Mouse (Mus musculus) layer of hippocampus, postnatal 25 days (tissue): ENCODE results near the gene Epha1. TPM values are rescaled to one million over a fixed set of nuclear protein-coding genes. Genes with fewer than 3 reads are reported as not detected.
A peak's percentile ranks its signal among the peaks of the same experiment; 100 is the strongest.

ENCODE experiments used
- DNase-seq, 2 experiments: peaks; one replicate each; pipeline ENCODE4 v3.0.0; 2022; ENCODE audit warnings: mixed read lengths in 2 of 2, low spot score in 1 of 2; ENCODE audit errors: extremely low spot score in 1 of 2
- total RNA-seq, 2 experiments: library from RNA; stranded (reverse); gene quantifications; 2 replicates each; pipeline ENCODE4 v1.2.3; 2021

Epha1 gene
- under 1 TPM; 0.22 to 0.47 TPM for total RNA-seq

DNA sequence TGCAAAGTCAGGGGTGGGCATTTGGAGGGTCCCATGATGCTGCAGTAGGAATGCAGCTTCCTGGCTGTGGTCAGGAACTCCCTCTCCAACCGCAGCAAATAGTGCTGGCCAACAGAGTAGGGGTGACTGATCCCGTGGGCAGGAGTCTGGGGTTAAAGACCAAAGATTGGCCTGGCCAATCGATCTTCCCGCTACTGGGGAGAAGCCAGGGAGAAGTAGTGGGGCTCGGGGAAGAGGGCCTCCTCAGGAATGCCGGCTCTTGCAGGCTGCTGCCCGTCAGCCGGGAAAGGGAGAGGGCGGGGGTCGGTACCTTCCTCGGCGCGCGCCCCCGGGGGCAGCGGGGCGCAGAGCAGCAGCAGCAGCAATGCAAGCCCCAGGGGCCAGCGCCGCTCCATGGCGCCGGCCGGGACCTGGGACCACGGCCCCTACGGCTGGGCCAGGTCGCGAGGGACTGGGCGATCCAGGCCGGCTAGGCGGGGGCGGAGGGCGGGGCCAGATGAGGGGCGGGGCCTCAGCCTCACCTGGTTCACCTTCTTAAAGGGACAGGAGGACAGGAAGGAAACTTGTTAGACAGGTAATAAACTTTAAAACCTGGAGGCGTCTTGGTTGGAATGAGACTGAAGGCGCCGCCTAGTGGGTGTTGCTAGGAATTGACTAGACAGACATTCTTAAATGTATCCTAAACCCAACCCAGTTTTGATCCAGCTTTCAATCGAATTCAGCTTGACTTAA lies at the start of gene Epha1:
TSS of gene Epha1 (minus strand) at position 453 of the 732 bp plus-strand sequence.
- DNase-seq, result peak in 1 of 2 experiments; percentile 74

GRCm38 (mm10) chr6:42421439-42421838 lies 48.4 kb upstream of the Epha1 start:
- no peak for DNase-seq

GRCm38 (mm10) chr6:42419443-42419842 lies 46.4 kb upstream of the Epha1 start:
- no peak for DNase-seq

DNA sequence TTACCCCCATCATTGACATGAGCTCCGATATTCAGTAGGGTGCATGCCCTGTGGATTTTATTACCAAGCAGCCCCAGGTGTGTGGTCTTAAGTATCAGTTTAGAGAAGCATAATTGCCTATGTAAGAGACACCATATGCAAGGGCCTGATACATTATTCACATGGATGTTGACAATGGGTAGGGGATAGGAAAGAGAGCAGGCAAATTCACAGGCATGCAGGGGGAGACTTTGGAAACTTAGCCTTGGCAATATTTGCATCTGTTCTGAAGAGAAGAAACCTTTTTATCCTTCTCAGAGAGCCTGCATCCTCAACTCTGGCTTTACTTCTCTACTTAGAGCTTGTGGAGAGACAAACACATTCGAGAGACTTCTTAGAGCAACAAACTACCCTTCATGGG lies 32.1 kb upstream of the Epha1 start, which contains the start of gene Tas2r135:
TSS of gene Tas2r135 (plus strand) at position 301 of the 400 bp plus-strand sequence.
- DNase-seq, result no peak

GRCm38 (mm10) chr6:42399938-42400337 lies 26.9 kb upstream of the Epha1 start, which contains the start of gene Tas2r143:
Tas2r143 (plus strand) TSS chr6:42400238.
- no peak for DNase-seq

DNA sequence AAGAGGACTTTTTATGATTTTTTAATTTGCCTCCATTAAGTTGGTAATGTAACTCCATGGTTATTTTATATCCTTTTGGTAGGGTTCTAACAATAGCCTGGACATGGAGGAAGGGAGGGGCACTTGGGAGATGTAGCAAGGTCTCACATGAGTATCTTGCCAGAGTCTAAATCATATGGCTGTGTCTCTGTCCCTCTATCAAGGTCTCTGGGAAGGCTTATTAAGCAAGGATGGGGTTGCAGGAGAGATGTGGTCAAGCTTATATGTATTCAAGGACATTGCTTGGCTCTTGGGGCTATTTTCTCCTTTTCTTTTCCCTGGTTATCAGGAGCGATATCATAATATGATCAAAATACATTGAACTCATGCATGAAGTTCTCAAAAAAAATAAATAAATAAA lies 25.9 kb upstream of the Epha1 start:
- no peak for DNase-seq

- no peak for DNase-seq
Observed at GRCm38 (mm10) chr6:42398285-42398684, 25.2 kb upstream of the Epha1 start.

DNA sequence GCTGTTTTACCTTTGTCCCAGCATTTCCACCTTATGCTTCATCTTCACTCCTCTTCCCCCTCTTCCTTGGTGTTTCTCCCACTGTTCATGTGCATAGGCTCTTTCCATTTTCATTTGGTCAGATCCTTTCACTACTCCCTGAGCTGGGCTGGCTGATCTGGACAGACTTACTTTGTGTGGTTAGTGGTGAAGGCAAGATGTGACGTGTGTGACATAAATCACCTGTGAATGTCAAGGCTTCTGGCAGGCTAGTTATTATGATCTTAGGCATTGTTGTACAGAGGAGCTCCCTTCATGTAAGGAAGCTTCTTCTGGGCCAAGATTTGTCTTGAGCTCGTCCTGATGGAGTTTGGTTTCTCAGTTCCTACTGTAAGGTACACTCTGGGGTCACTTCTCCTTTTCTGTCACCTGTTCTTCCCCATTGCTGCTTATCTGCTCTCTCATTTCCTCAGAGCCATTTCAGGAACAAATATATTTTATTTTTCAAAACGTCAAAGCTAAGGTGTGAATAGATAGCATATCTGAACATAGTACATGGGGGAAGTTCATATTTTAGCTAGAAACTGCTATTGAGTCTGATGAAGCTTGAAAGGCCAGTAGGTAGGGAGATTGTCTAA lies 24.1 kb upstream of the Epha1 start:
- no peak for DNase-seq

DNA sequence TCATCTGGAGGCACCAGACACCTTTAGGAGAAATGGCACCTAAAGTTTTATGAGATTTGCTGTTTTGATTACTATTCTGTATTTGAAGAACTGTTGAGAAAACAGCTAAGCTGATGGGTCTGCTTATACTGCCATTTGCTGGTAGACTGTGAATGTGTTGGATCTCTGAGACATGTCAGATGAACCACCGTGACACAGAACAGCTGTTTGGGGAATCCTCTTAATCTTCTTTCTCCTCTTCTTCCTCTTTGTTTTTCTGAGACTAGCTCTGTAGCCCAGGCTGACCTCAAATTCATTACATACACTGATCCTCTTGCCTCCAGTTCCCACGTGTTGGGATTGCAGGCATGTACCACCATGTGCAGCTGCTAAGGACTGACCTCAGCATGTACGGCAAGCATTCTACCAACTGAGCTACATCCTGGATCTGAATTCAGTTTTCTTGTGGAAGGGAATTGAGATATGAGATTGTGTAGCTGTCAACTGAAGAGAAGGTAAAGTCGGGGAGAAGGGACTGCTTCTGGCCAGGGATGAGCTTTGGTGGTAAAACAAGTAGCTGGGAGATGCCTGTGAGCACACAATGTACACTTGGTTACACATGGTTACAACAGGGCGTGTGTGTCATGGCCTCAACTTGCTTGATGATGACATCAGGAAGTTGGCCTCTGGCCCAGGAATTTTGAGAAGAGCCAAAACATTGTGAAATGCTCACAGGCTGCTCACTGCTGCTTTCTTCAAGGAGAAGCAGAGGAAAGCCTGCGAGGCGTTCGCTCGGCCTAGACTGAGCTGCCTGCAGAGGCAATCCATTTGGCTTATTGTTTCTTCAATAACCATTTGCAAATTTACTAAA lies 23.1 kb upstream of the Epha1 start:
- DNase-seq, result peak in 1 of 2 experiments; percentile 18

DNA sequence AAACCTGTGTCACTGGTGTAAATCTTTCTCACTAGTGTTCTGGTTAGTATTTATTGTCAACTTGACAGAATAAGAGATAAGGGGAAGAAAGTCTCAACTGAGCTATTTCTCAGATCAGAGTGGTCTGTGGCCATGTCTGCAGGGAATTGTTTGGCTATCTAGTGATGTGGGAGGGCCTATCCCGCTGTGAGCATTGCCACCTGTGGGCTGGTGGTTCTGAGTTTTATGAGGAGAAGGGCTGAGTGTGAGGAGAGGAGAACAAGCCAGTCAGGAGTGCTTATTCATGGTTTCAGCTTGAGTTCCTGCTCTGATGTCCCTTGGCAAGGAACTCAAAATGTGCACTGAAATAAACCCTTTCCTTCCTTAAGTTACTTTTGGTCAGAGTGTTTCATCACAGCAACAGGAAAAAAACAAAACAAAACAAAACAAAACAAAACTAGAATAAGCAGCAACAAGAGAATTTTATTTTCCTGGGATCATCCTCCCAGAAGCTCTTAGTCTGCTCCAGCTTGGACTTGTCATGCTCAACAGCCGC lies 18.8 kb upstream of the Epha1 start:
- no peak for DNase-seq

GRCm38 (mm10) chr6:42385635-42386034 lies 12.6 kb upstream of the Epha1 start:
- DNase-seq, result no peak

DNA sequence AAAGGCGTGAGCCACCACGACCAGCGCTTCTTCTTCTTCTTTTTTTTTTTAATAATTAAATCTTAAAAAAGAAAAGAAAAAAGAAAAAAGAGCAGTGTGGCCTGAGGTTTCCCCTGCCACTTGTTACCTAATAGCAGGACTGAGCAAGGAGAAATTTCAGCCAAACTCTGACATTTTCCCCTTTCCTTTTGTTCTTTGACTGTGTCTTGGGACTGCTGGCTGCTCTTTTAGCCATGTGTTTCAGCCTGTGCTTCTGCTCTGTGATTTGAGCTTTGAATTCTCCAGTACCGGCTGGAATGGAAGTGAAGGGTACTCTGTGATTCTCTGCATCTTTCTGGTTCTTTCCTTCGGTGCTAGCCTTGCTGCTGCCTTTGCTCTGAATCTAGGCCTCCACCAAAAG lies 10.3 kb upstream of the Epha1 start:
- no peak for DNase-seq

DNA sequence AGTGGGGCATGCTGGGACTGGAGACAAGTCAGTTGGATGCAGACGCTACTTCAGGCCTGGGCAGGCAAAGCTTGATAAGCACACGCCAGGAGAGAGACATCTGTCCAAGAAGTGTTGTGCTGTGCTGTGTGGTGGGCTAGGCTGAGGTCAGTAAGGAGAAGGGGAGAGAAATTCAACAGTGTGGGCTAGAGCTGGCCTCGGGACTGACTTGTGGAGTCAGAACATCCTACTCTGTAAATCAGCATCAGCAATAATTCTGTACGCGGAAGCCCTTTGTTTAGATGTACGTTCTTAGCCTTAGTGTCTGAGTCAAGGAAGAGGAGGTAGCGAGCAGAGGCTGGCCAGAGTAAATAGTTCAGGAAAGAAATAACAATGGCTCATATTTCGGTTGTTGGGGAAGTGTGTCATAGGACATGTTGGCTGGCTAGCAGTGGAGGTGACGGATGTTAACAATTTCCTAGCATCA lies 8.9 kb upstream of the Epha1 start:
- no peak for DNase-seq

- no peak for DNase-seq
Observed at GRCm38 (mm10) chr6:42381221-42381620, 8.2 kb upstream of the Epha1 start.

DNA sequence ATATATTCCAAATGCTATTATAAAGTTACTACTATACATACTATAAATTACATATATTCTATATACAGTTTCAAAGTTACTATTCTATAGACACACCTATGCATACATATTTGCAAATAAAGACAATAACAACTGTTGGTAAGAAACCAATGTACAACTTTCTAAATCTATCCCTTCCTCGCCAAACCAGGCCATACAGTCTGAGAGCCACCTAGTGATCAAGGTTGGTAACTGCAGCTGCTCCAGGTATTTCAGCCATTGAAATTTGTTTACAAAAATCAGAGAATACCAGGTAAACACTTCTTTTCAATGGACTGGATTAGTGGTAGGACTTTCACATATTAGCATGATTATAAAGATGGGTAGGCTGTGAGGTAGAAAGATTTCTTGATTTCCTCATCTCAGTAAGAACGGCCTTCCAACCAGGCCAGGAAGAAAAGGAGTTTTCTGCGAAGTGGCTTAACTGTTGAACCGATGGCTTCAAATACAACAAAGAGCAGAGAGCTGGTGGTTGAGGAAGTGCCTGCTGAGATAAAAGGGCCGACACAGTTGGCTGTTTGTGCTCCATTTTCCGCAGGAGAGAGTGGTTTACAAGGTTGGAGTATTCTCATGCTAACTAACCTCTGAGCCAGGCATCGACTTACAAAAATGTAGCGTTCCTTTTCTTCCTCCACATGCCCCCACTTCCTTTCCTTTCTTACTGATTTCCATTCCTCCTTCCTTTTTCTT lies 7.5 kb upstream of the Epha1 start:
- peak in 1 of 2 experiments; percentile 35 for DNase-seq

- no peak for DNase-seq
Observed at GRCm38 (mm10) chr6:42379551-42379950, 6.5 kb upstream of the Epha1 start.

GRCm38 (mm10) chr6:42377280-42377679 lies 4.2 kb upstream of the Epha1 start:
- no peak for DNase-seq

GRCm38 (mm10) chr6:42376504-42377019 lies 3.5 kb upstream of the Epha1 start:
- DNase-seq, result no peak

DNA sequence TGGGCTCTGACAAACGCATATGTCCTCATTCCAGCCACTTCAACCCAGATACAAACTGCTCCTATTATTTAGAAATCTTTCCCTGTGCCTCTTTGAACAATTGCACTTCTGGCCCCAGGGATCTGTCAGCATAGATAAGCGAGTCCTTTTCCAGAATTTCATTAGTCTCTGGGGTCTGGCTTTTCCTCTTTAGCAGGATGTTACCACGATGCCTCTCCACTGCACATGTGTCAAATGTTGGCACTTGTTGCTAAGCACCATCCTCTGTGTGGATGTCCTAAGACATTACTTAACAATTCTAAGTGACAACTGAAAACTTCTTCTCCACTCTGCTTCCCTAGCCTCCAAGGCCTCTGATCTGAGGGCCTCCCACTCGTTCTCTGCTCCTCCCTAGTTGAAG lies 2.9 kb upstream of the Epha1 start:
- no peak for DNase-seq

DNA sequence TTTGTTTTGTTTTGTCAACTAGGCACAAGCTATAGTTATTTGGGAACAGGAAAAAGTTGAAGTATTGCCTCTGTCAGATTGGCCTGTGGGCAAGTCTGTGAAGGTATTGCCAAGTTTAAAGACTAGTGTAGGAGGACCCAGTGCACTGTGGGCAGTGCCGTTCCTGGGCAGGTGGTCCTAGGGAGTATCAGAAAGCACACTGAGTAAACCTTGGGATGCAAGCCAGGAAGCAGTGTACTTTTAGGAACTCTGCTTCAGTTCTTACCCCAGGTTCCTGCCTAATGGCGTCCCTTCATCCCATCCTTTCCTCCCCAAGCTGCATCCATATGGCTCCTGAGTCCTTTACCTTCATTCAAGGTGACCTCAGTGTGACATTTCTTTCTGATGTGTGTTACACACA lies 2.1 kb upstream of the Epha1 start:
- DNase-seq, result no peak
